Mouse (Mus musculus): ENCODE data around the gene Dok3. TPM values are rescaled to one million over a fixed set of nuclear protein-coding genes. Genes with fewer than 3 reads are reported as not detected.
"Not testable (repeated sequence)": the region's sequence is repeated elsewhere in the genome, so short reads cannot be mapped to it uniquely, and the experiment has no call there.

Gene Dok3
- 8.1 and 9.1 TPM in 2 replicates for polyA plus RNA-seq (2015; fragmentation: Nextera tagmentation; extraction: Ambion mirVana)

GRCm38 (mm10) chr13:55529198-55529915 is at the start of gene Dok3:
Gene Dok3, minus strand, starts transcription at chr13:55529296.
- ATAC-seq (no peak), DNase-seq (ENCODE audit: low spot score) (no peak)
- Histone ChIP-seq H3K9ac (replicated peaks; ENCODE audit: low read depth) (no peak within 1 kb of the TSS), H3K27ac (ENCODE audit: low read length) (no peak within 1 kb of the TSS), H3K9me3 (ENCODE audit: low read length) (no peaks in the 10 kb centered on the region), H3K36me3 (ENCODE audit: insufficient read depth, low read length) (peaks cover 28% of the 10 kb centered on the region; the same call in 1 of the 2 replicates), H3K4me3 (ENCODE audit: low read depth, low read length) (no peak within 1 kb of the TSS), H3K4me1 (ENCODE audit: insufficient read depth, low read depth, low read length) (no peaks in the 10 kb centered on the region), H3K4me2 (replicated peaks; ENCODE audit: low read depth, low read length) (no peak within 1 kb of the TSS), H3K27me3 (replicated peaks; ENCODE audit: insufficient read depth, low read length) (no peaks in the 10 kb centered on the region)
- WGBS = 76% methylated on average over 8 of the region's 8 CpGs
- TF ChIP-seq CTCF (IDR thresholded peaks at IDR 0.05) (no peak), EP300 (IDR thresholded peaks at IDR 0.05) (no peak)

GRCm38 (mm10) chr13:55578086-55578485 is 49.0 kb upstream of the Dok3 start:
- no peaks in the 10 kb centered on the region for H3K27me3 ChIP-seq (replicated peaks; ENCODE audit: insufficient read depth, low read length)
- no peak for DNase-seq (ENCODE audit: low spot score)
- WGBS = 71% methylated on average over 4 of the region's 4 CpGs
- H3K9ac ChIP-seq (replicated peaks; ENCODE audit: low read depth) = no peak overlapping the region
- H3K4me2 ChIP-seq (replicated peaks; ENCODE audit: low read depth, low read length) = no peak overlapping the region
- TF ChIP-seq EP300 (IDR thresholded peaks at IDR 0.05) = no peak
- no peak for TF ChIP-seq CTCF (IDR thresholded peaks at IDR 0.05)
- H3K4me3 ChIP-seq (ENCODE audit: low read depth, low read length) = no peak overlapping the region
- H3K27ac ChIP-seq (ENCODE audit: low read length) = no peak overlapping the region
- ATAC-seq = no peak
- no peaks in the 10 kb centered on the region for H3K4me1 ChIP-seq (ENCODE audit: insufficient read depth, low read depth, low read length)
- H3K36me3 ChIP-seq (ENCODE audit: insufficient read depth, low read length) = no peaks in the 10 kb centered on the region
- H3K9me3 ChIP-seq (ENCODE audit: low read length) = no peaks in the 10 kb centered on the region

- H3K27ac ChIP-seq (ENCODE audit: low read length); H3K4me3 ChIP-seq (ENCODE audit: low read depth, low read length); H3K4me2 ChIP-seq (replicated peaks; ENCODE audit: low read depth, low read length); DNase-seq (ENCODE audit: low spot score); H3K27me3 ChIP-seq (replicated peaks; ENCODE audit: insufficient read depth, low read length); H3K9me3 ChIP-seq (ENCODE audit: low read length); H3K9ac ChIP-seq (replicated peaks; ENCODE audit: low read depth); H3K4me1 ChIP-seq (ENCODE audit: insufficient read depth, low read depth, low read length); ATAC-seq; H3K36me3 ChIP-seq (ENCODE audit: insufficient read depth, low read length): not testable (repeated sequence)
- 81% methylated on average over 7 of the region's 7 CpGs for whole genome bisulfite sequencing
Observed at GRCm38 (mm10) chr13:55576872-55577271, 47.8 kb upstream of the Dok3 start.

- H3K4me1 ChIP-seq (ENCODE audit: insufficient read depth, low read depth, low read length) = no peaks in the 10 kb centered on the region
- H3K4me2 ChIP-seq (replicated peaks; ENCODE audit: low read depth, low read length) = no peak overlapping the region
- H3K27ac ChIP-seq (ENCODE audit: low read length) = no peak overlapping the region
- no peak for ATAC-seq
- no peak overlapping the region for H3K4me3 ChIP-seq (ENCODE audit: low read depth, low read length)
- 56% methylated on average over 5 of the region's 5 CpGs for WGBS
- no peaks in the 10 kb centered on the region for H3K27me3 ChIP-seq (replicated peaks; ENCODE audit: insufficient read depth, low read length)
- no peak for DNase-seq (ENCODE audit: low spot score)
- no peaks in the 10 kb centered on the region for H3K9me3 ChIP-seq (ENCODE audit: low read length)
- no peaks in the 10 kb centered on the region for H3K36me3 ChIP-seq (ENCODE audit: insufficient read depth, low read length)
- TF ChIP-seq EP300 (IDR thresholded peaks at IDR 0.05) = no peak
- TF ChIP-seq CTCF (IDR thresholded peaks at IDR 0.05) = no peak
- no peak overlapping the region for H3K9ac ChIP-seq (replicated peaks; ENCODE audit: low read depth)
Observed at GRCm38 (mm10) chr13:55575932-55576331, 46.8 kb upstream of the Dok3 start.

- WGBS = 79% methylated on average over 5 of the region's 5 CpGs
- peaks cover 6% of the 10 kb centered on the region; the same call in 1 of the 2 replicates for H3K4me1 ChIP-seq (ENCODE audit: insufficient read depth, low read depth, low read length)
- H3K4me3 ChIP-seq (ENCODE audit: low read depth, low read length) = no peak overlapping the region
- ATAC-seq (no peak), DNase-seq (ENCODE audit: low spot score) (no peak)
- no peak overlapping the region for H3K9ac ChIP-seq (replicated peaks; ENCODE audit: low read depth)
- H3K4me2 ChIP-seq (replicated peaks; ENCODE audit: low read depth, low read length) = no peak overlapping the region
- TF ChIP-seq EP300 (IDR thresholded peaks at IDR 0.05) (no peak), CTCF (IDR thresholded peaks at IDR 0.05) (no peak)
- no peaks in the 10 kb centered on the region for H3K9me3 ChIP-seq (ENCODE audit: low read length)
- no peaks in the 10 kb centered on the region for H3K36me3 ChIP-seq (ENCODE audit: insufficient read depth, low read length)
- H3K27ac ChIP-seq (ENCODE audit: low read length) = no peak overlapping the region
- H3K27me3 ChIP-seq (replicated peaks; ENCODE audit: insufficient read depth, low read length) = no peaks in the 10 kb centered on the region
Observed at GRCm38 (mm10) chr13:55574321-55574720, 45.2 kb upstream of the Dok3 start.

- H3K27ac ChIP-seq (ENCODE audit: low read length) = no peak within 1 kb of the TSS
- no peak within 1 kb of the TSS for H3K4me3 ChIP-seq (ENCODE audit: low read depth, low read length)
- TF ChIP-seq EP300 (IDR thresholded peaks at IDR 0.05) (no peak), CTCF (IDR thresholded peaks at IDR 0.05) (no peak)
- H3K36me3 ChIP-seq (ENCODE audit: insufficient read depth, low read length) = no peaks in the 10 kb centered on the region
- H3K9ac ChIP-seq (replicated peaks; ENCODE audit: low read depth) = no peak within 1 kb of the TSS
- ATAC-seq (no peak), DNase-seq (ENCODE audit: low spot score) (no peak)
- WGBS = 100% methylated on average over 2 of the region's 2 CpGs
- no peaks in the 10 kb centered on the region for H3K27me3 ChIP-seq (replicated peaks; ENCODE audit: insufficient read depth, low read length)
- peaks cover 9% of the 10 kb centered on the region; the same call in 1 of the 2 replicates for H3K4me1 ChIP-seq (ENCODE audit: insufficient read depth, low read depth, low read length)
- no peaks in the 10 kb centered on the region for H3K9me3 ChIP-seq (ENCODE audit: low read length)
- no peak within 1 kb of the TSS for H3K4me2 ChIP-seq (replicated peaks; ENCODE audit: low read depth, low read length)
Observed at GRCm38 (mm10) chr13:55573432-55573831, 44.3 kb upstream of the Dok3 start, which contains the start of gene Tmed9. Gene Tmed9, plus strand, starts transcription at chr13:55573732.

All from lung, postnatal 0 days (tissue).